Mouse (Mus musculus): Measurements from ENCODE around the gene Hoxc10. TPM values are rescaled to one million over a fixed set of nuclear protein-coding genes. Genes with fewer than 3 reads are reported as not detected.

Gene Hoxc10
- polyA plus RNA-seq, 1 experiment from 2014 or later = 2.6 TPM

DNA sequence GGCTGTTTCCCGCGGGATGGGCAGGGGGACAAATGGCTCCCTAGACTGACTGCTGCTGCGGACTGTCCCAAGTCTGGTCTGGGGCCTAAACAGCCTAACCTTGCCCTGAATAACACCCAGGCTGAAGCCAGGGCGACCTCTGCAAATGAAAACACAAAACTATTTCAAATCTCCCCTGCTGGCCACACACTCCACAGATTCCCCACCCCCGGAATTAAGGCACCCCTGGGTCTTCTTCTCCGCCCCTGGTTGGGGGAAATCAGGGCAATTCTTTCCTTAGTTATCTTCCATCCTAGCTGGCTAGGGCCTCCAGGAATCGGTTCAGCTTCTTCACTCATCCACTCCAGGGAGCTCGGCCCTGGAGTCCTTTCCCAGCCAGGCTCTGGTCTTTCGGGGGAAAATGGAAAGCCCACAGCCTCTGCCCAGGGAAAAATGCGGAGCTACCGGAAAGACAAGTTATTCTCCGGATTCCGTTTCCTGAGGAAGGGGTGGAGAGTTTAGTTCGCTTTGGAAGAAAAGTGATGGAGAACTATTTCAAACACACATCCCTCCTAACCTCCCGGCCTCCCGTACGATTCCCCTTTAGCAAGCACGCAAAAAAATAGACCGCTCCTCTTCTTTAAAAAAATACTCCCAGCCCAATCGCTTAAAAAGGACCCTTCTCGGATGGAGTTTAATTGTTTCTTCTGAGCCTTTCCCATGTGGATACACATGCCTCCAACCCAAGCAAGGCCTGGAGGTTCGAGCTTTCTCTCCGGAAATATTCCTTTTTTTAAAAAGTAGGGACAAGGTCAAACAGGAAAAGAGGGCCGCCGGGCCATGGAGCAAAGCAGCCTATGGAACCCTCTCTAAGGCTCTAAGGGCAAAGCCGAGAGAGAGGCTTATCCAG is 1.3 kb upstream of the Hoxc10 start:
- H3K27me3 ChIP-seq (replicated peaks) = peaks cover 87% of the 10 kb centered on the region
- H3K4me3 ChIP-seq (replicated peaks) = no peak overlapping the region
- H3K4me1 ChIP-seq (replicated peaks) = 0 out of 2 replicates have a peak, but pooled peaks cover 8% of the 10 kb centered on the region
- H3K9me3 ChIP-seq = no peaks in the 10 kb centered on the region
- no peaks in the 10 kb centered on the region for H3K36me3 ChIP-seq
- 6% methylated on average over 26 of the region's 26 CpGs for WGBS
- no peak overlapping the region for H3K4me2 ChIP-seq (replicated peaks)
- ATAC-seq = no peak
- no peak overlapping the region for H3K27ac ChIP-seq
- H3K9ac ChIP-seq = no peak overlapping the region

DNA sequence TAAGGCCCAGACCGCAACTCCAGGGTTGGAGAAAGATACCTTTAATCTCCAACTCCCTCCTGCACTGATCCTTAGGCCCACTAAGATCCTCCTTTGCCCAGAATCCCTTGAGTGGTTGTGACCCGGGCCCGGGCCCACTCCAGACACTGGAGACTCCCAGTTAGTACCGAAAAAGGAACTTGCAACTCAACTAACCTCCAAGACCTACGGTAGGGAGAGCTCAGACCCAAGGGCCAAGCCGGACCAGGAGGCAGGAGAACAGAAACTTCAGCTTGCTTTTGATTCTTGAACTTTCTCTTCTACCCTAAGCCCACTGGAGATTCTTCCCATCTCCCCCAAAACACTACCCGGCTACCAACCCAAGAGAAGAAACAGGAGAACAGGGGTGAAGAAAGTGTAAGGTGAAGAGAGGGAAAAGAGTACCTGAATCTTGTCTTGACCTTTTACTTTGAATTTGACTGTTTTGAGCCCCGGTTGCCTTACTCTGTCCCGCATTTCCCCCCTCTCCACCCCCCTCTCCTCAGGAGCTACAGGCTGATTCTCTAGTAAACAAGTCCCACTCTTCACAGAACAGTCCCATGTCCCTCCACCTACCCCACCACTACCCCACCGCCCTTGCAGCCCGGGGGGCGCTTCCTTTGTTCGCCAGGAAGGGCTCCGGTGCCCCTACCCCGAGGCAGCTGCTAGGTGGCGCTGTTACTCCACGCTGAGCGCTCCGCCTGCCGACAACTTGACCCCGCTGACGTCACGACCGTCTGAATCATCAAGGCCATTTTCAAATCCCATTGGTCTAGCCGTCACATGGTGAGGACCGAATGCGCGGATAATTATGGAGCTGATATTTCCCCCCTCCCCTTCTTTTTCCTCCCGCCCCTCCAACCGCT is 462 bp upstream of the Hoxc10 start:
- peak; percentile 56 for ATAC-seq
- Histone ChIP-seq H3K4me3 (replicated peaks) (peak overlapping the region; percentile 28), H3K4me2 (replicated peaks) (peak overlapping the region; percentile 34), H3K9me3 (no peaks in the 10 kb centered on the region), H3K27ac (no peak overlapping the region), H3K27me3 (replicated peaks) (peaks cover 92% of the 10 kb centered on the region), H3K4me1 (replicated peaks) (0 out of 2 replicates have a peak, but pooled peaks cover 5% of the 10 kb centered on the region), H3K9ac (no peak overlapping the region), H3K36me3 (no peaks in the 10 kb centered on the region)
- WGBS = 4% methylated on average over 29 of the region's 30 CpGs

- WGBS = 3% methylated on average over 12 of the region's 12 CpGs
- no peaks in the 10 kb centered on the region for H3K9me3 ChIP-seq
- 0 out of 2 replicates have a peak, but pooled peaks cover 5% of the 10 kb centered on the region for H3K4me1 ChIP-seq (replicated peaks)
- H3K9ac ChIP-seq = 0 out of 2 replicates have a peak within 1 kb of the TSS, but pooled peaks have one; percentile 11
- peak within 1 kb of the TSS; percentile 28 for H3K4me3 ChIP-seq (replicated peaks)
- 0 out of 2 replicates have a peak within 1 kb of the TSS, but pooled peaks have one; percentile 0 for H3K27ac ChIP-seq
- peak within 1 kb of the TSS; percentile 34 for H3K4me2 ChIP-seq (replicated peaks)
- no peaks in the 10 kb centered on the region for H3K36me3 ChIP-seq
- H3K27me3 ChIP-seq (replicated peaks) = peaks cover 93% of the 10 kb centered on the region
- ATAC-seq = no peak
Measured at GRCm38 (mm10) chr15:102967312-102967510, 615 bp downstream of the Hoxc10 start, which contains the start of gene Hoxc5. Hoxc5 (plus strand) TSS chr15:102967443.

GRCm38 (mm10) chr15:102967511-102968397 is 1.2 kb downstream of the Hoxc10 start:
- Histone ChIP-seq H3K9me3 (no peaks in the 10 kb centered on the region), H3K9ac (0 out of 2 replicates have a peak overlapping the region, but pooled peaks have one; percentile 11), H3K4me1 (replicated peaks) (0 out of 2 replicates have a peak, but pooled peaks cover 5% of the 10 kb centered on the region), H3K4me2 (replicated peaks) (peak overlapping the region; percentile 34), H3K27me3 (replicated peaks) (peaks cover 93% of the 10 kb centered on the region), H3K27ac (no peak overlapping the region), H3K4me3 (replicated peaks) (peak overlapping the region; percentile 28), H3K36me3 (no peaks in the 10 kb centered on the region)
- ATAC-seq = no peak
- WGBS = 5% methylated on average over 34 of the region's 34 CpGs

DNA sequence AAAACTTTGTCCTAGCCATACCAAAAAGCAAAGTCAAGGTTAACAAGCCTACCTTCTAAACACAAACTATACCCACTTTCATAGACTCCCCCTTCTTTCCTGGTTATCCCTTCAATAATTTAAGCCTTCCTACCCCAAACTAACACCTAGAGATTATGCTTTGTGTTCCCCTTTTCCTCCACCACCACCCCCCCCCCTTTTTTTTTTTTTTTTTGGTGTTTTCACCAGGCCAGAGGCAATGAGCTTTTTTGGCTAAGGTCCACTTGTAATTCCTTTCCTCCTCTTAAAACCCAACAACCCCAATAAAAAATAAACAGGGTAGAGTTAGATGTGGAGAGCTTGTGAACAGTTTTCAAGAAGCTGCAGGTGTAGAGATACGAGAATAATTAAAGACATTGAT is 2.7 kb downstream of the Hoxc10 start:
- no peak overlapping the region for H3K4me2 ChIP-seq (replicated peaks)
- 0 out of 2 replicates have a peak, but pooled peaks cover 5% of the 10 kb centered on the region for H3K4me1 ChIP-seq (replicated peaks)
- H3K36me3 ChIP-seq = no peaks in the 10 kb centered on the region
- no peak for ATAC-seq
- no peaks in the 10 kb centered on the region for H3K9me3 ChIP-seq
- no peak overlapping the region for H3K27ac ChIP-seq
- no peak overlapping the region for H3K9ac ChIP-seq
- no peak overlapping the region for H3K4me3 ChIP-seq (replicated peaks)
- 33% methylated on average over 1 of the region's 1 CpGs for WGBS
- H3K27me3 ChIP-seq (replicated peaks) = peaks cover 96% of the 10 kb centered on the region

- no peak overlapping the region for H3K4me3 ChIP-seq (replicated peaks)
- 2% methylated on average over 12 of the region's 12 CpGs for WGBS
- peaks cover 94% of the 10 kb centered on the region for H3K27me3 ChIP-seq (replicated peaks)
- H3K9me3 ChIP-seq = no peaks in the 10 kb centered on the region
- ATAC-seq = no peak
- 0 out of 2 replicates have a peak, but pooled peaks cover 5% of the 10 kb centered on the region for H3K4me1 ChIP-seq (replicated peaks)
- no peaks in the 10 kb centered on the region for H3K36me3 ChIP-seq
- no peak overlapping the region for H3K9ac ChIP-seq
- no peak overlapping the region for H3K27ac ChIP-seq
- H3K4me2 ChIP-seq (replicated peaks) = no peak overlapping the region
Measured at GRCm38 (mm10) chr15:102970740-102971139, 4.1 kb downstream of the Hoxc10 start.

GRCm38 (mm10) chr15:102972254-102972653 is 5.7 kb downstream of the Hoxc10 start:
- Histone ChIP-seq H3K27ac (no peak overlapping the region), H3K4me2 (replicated peaks) (no peak overlapping the region)

DNA sequence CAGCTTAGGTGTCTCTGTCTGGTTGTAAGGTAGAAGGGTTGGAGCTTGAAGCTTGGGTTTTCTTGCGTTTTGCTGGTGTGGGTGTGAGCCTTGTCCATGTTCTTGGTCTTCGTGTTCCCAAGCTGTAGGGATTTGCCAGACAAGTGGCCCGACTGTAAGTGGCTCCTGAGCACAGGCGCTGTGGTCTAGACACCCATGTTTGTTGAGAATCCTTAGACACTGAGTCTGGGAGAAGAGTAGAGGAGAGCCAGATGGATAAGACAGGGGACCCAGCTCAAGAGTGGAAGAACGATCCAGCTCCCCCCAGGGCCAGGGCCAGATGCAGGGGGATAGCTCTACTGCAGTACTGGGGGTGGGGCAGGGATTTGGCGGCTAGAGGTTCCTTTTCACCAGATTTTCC is 6.2 kb downstream of the Hoxc10 start:
- Histone ChIP-seq H3K4me3 (replicated peaks) (no peak overlapping the region), H3K9ac (no peak overlapping the region), H3K27ac (no peak overlapping the region), H3K27me3 (replicated peaks) (peaks cover 93% of the 10 kb centered on the region), H3K9me3 (no peaks in the 10 kb centered on the region), H3K4me2 (replicated peaks) (no peak overlapping the region), H3K4me1 (replicated peaks) (no peaks in the 10 kb centered on the region), H3K36me3 (no peaks in the 10 kb centered on the region)
- WGBS = 6% methylated on average over 6 of the region's 6 CpGs
- ATAC-seq = no peak

More at GRCm38 (mm10) chr15:102972254-102972653, 5.7 kb downstream of the Hoxc10 start:
- Histone ChIP-seq H3K4me3 (replicated peaks) (0 out of 2 replicates have a peak overlapping the region, but pooled peaks have one; percentile 1), H3K9ac (no peak overlapping the region), H3K4me1 (replicated peaks) (no peaks in the 10 kb centered on the region), H3K27me3 (replicated peaks) (peaks cover 93% of the 10 kb centered on the region), H3K36me3 (no peaks in the 10 kb centered on the region), H3K9me3 (no peaks in the 10 kb centered on the region)
- 1% methylated on average over 21 of the region's 21 CpGs for WGBS
- ATAC-seq = no peak

DNA sequence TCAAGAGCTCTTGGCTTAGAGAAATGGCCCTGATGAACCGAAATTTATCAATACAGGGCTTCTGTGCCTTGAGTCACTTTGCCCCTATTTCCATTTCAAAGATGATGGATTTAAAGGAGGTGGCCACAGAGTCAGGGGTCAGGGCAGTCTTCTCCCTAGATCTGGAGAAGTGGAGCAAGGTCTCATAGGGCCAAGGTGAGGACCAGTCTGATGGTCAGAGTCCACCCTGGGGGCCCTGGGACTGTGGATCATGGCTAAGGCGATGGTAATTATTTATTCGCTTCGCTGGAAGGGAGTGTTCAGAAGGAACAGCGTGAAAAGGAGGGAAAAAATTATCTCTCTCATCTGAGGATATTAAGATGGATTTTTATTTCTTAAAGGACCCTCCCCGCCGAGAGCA is 8.4 kb downstream of the Hoxc10 start:
- H3K4me3 ChIP-seq (replicated peaks) = no peak overlapping the region
- H3K27me3 ChIP-seq (replicated peaks) = peaks cover 95% of the 10 kb centered on the region
- H3K4me1 ChIP-seq (replicated peaks) = no peaks in the 10 kb centered on the region
- H3K9me3 ChIP-seq = no peaks in the 10 kb centered on the region
- H3K4me2 ChIP-seq (replicated peaks) = no peak overlapping the region
- no peak for ATAC-seq
- WGBS = 10% methylated on average over 7 of the region's 7 CpGs
- no peaks in the 10 kb centered on the region for H3K36me3 ChIP-seq
- no peak overlapping the region for H3K9ac ChIP-seq
- H3K27ac ChIP-seq = no peak overlapping the region

DNA sequence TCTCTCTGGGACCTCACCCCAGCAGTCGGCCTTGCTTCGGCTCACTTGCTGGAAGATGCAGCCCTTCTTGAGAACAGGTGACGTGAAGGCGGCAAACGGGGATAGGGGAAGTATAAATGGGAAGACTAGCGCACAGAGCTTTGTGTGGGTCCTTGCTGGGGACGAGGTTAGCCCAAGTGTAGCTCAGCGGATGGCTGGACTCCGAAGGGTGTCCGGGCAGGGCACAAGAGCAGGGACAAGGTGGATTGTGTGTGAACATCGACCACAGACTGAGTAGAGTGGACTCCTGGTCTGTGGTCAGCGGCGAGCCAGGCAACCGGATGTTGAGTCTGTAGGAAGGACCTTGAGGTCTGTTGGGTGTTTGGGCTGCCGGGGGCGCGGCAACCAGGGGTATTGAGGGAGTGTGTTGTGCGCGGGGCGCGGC is 9.1 kb downstream of the Hoxc10 start:
- peaks cover 95% of the 10 kb centered on the region for H3K27me3 ChIP-seq (replicated peaks)
- ATAC-seq = no peak
- peak overlapping the region; percentile 3 for H3K4me2 ChIP-seq (replicated peaks)
- H3K9ac ChIP-seq = no peak overlapping the region
- H3K4me3 ChIP-seq (replicated peaks) = no peak overlapping the region
- H3K27ac ChIP-seq = no peak overlapping the region
- no peaks in the 10 kb centered on the region for H3K4me1 ChIP-seq (replicated peaks)
- no peaks in the 10 kb centered on the region for H3K9me3 ChIP-seq
- no peaks in the 10 kb centered on the region for H3K36me3 ChIP-seq
- WGBS = 3% methylated on average over 21 of the region's 21 CpGs

DNA sequence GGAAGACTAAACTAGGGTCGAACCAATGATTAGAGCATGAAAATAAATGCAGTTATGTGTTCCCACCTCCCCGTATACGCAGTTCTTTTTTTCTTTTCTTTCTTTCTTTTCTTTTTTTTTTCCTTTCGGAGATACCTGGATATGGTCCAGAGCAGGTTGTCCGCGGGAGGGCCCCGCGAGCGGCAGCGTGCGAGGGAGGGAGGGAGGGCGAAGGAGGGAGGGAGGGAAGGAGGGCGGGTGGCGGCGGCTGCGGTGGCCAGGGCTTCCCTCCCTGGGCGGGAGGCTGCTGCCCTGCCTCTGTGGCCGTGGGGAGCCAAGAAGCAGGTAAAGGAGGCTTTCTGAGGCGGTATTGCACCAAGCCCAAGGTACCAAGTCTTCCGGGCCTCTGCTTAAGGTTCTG is 9.6 kb downstream of the Hoxc10 start, which contains the start of gene Hoxc9:
Hoxc9 (plus strand) TSS at position 269 of the 400 bp plus-strand sequence.
- Histone ChIP-seq H3K4me2 (replicated peaks) (peak within 1 kb of the TSS; percentile 49), H3K4me3 (replicated peaks) (peak within 1 kb of the TSS; percentile 24), H3K9ac (0 out of 2 replicates have a peak within 1 kb of the TSS, but pooled peaks have one; percentile 8), H3K4me1 (replicated peaks) (no peaks in the 10 kb centered on the region), H3K27me3 (replicated peaks) (peaks cover 94% of the 10 kb centered on the region), H3K36me3 (no peaks in the 10 kb centered on the region), H3K9me3 (no peaks in the 10 kb centered on the region), H3K27ac (no peak within 1 kb of the TSS)
- ATAC-seq = no peak
- under 1% methylated on average over 19 of the region's 20 CpGs for WGBS

Measured in intestine, embryonic 15.5 days (tissue).